Mouse (Mus musculus) kidney, embryonic 16.5 days (tissue): ENCODE data around the gene Scaf1. TPM values are rescaled to one million over a fixed set of nuclear protein-coding genes. Genes with fewer than 3 reads are reported as not detected.
A peak's percentile ranks its signal among the peaks of the same experiment; 100 is the strongest.

Experiments
- ATAC-seq: fragments of 200-750 bp; cut with Nextera tagmentation; 2 replicates; pipeline ENCODE4 v1.8.0; 2017; ENCODE audit warnings: moderate TSS enrichment; ENCODE audit not compliant: low FRiP score, low TSS enrichment
- H3K27ac ChIP-seq: fragments of 300-500 bp; sonication (generic); 2 replicates; pipeline ENCODE4 v1.5.1; 2014; ENCODE audit warnings: low read length
- H3K27me3 ChIP-seq: fragments of 300-500 bp; sonication (generic); 2 replicates; pipeline ENCODE4 v1.6.1; 2014; ENCODE audit warnings: low read length, control low read depth, mixed read lengths; ENCODE audit not compliant: insufficient read depth
- H3K36me3 ChIP-seq: fragments of 300-500 bp; sonication (generic); 2 replicates; pipeline ENCODE4 v1.6.1; 2014; ENCODE audit warnings: low read length, control low read depth, mixed read lengths; ENCODE audit not compliant: insufficient read depth
- H3K4me1 ChIP-seq: fragments of 300-500 bp; sonication (generic); 2 replicates; pipeline ENCODE4 v1.6.1; 2014; ENCODE audit warnings: low read length, control low read depth, mixed read lengths; ENCODE audit not compliant: insufficient read depth
- H3K4me2 ChIP-seq: fragments of 300-500 bp; sonication (generic); replicated peaks from 2 replicates; pipeline ENCODE4 v1.6.1; 2014; ENCODE audit warnings: low read depth, low read length
- H3K4me3 ChIP-seq: fragments of 300-500 bp; sonication (generic); 2 replicates; pipeline ENCODE4 v1.5.1; 2014; ENCODE audit warnings: mild to moderate bottlenecking, low read length
- H3K9ac ChIP-seq: fragments of 300-500 bp; sonication (generic); replicated peaks from 2 replicates; pipeline ENCODE4 v1.6.1; 2014; ENCODE audit warnings: low read length
- H3K9me3 ChIP-seq: fragments of 300-500 bp; sonication (generic); 2 replicates; pipeline ENCODE4 v1.6.1; 2016; ENCODE audit warnings: low read length, control low read depth
- WGBS: fragments of 180-500 bp; shearing (Covaris S2); extraction: QIAGEN DNeasy Blood & Tissue Kit; methylation state at CpG from one replicate; pipeline ENCODE4 v1.1.7; 2014; 5-methylcytosine and 5-hydroxymethylcytosine counted together
- polyA plus RNA-seq: library from polyadenylated mRNA; unstranded; fragments of >200 nt; fragmentation: Nextera tagmentation; extraction: Ambion mirVana; gene quantifications from 2 replicates; pipeline ENCODE4 v1.2.1, GENCODE M21; 2015

Gene Scaf1
- polyA plus RNA-seq, 1 experiment from 2014 or later: 30.6 TPM

GRCm38 (mm10) chr7:45007141-45007540 is 9.0 kb downstream of the Scaf1 start:
- no peaks in the 10 kb centered on the region for H3K27me3 ChIP-seq
- no peak overlapping the region for H3K9ac ChIP-seq
- 0 out of 2 replicates have a peak, but pooled peaks cover 4% of the 10 kb centered on the region for H3K4me1 ChIP-seq
- WGBS: 92% methylated on average over 29 of the region's 29 CpGs
- ATAC-seq: no peak
- H3K4me3 ChIP-seq: no peak overlapping the region
- no peak overlapping the region for H3K27ac ChIP-seq
- no peak overlapping the region for H3K4me2 ChIP-seq
- H3K36me3 ChIP-seq: peaks cover 94% of the 10 kb centered on the region
- no peaks in the 10 kb centered on the region for H3K9me3 ChIP-seq

- Histone ChIP-seq H3K4me2 (no peak overlapping the region), H3K27ac (no peak overlapping the region), H3K4me3 (no peak overlapping the region), H3K27me3 (no peaks in the 10 kb centered on the region), H3K9ac (no peak overlapping the region), H3K4me1 (0 out of 2 replicates have a peak, but pooled peaks cover 4% of the 10 kb centered on the region), H3K9me3 (no peaks in the 10 kb centered on the region), H3K36me3 (peaks cover 94% of the 10 kb centered on the region)
- ATAC-seq: no peak
- WGBS: 90% methylated on average over 12 of the region's 12 CpGs
Observed at GRCm38 (mm10) chr7:45006503-45006902, 9.7 kb downstream of the Scaf1 start.

GRCm38 (mm10) chr7:45005321-45005992 is 10.7 kb downstream of the Scaf1 start:
- no peaks in the 10 kb centered on the region for H3K27me3 ChIP-seq
- no peak for ATAC-seq
- no peak overlapping the region for H3K27ac ChIP-seq
- H3K4me1 ChIP-seq: peaks cover 8% of the 10 kb centered on the region
- peaks cover 97% of the 10 kb centered on the region for H3K36me3 ChIP-seq
- H3K9me3 ChIP-seq: no peaks in the 10 kb centered on the region
- H3K4me2 ChIP-seq: no peak overlapping the region
- H3K4me3 ChIP-seq: no peak overlapping the region
- WGBS: 90% methylated on average over 6 of the region's 6 CpGs
- no peak overlapping the region for H3K9ac ChIP-seq

GRCm38 (mm10) chr7:45004546-45004945 is 11.6 kb downstream of the Scaf1 start:
- Histone ChIP-seq H3K4me3 (no peak overlapping the region), H3K4me2 (no peak overlapping the region), H3K9ac (no peak overlapping the region), H3K9me3 (no peaks in the 10 kb centered on the region), H3K27me3 (no peaks in the 10 kb centered on the region), H3K36me3 (peaks cover 96% of the 10 kb centered on the region), H3K4me1 (peaks cover 17% of the 10 kb centered on the region), H3K27ac (peak overlapping the region; percentile 56)
- no peak for ATAC-seq
- WGBS: 36% methylated on average over 3 of the region's 3 CpGs

GRCm38 (mm10) chr7:45002440-45002839 is 13.7 kb downstream of the Scaf1 start:
- H3K4me3 ChIP-seq: no peak overlapping the region
- WGBS: 87% methylated on average over 7 of the region's 7 CpGs
- peaks cover 75% of the 10 kb centered on the region for H3K36me3 ChIP-seq
- peaks cover 32% of the 10 kb centered on the region for H3K4me1 ChIP-seq
- no peak overlapping the region for H3K27ac ChIP-seq
- H3K9me3 ChIP-seq: no peaks in the 10 kb centered on the region
- H3K4me2 ChIP-seq: no peak overlapping the region
- H3K27me3 ChIP-seq: no peaks in the 10 kb centered on the region
- H3K9ac ChIP-seq: no peak overlapping the region
- no peak for ATAC-seq

- no peaks in the 10 kb centered on the region for H3K27me3 ChIP-seq
- no peaks in the 10 kb centered on the region for H3K9me3 ChIP-seq
- H3K4me2 ChIP-seq: no peak overlapping the region
- H3K36me3 ChIP-seq: peaks cover 56% of the 10 kb centered on the region
- H3K4me1 ChIP-seq: peaks cover 43% of the 10 kb centered on the region
- 0 out of 2 replicates have a peak overlapping the region, but pooled peaks have one; percentile 16 for H3K9ac ChIP-seq
- 72% methylated on average over 21 of the region's 21 CpGs for WGBS
- ATAC-seq: no peak
- no peak overlapping the region for H3K4me3 ChIP-seq
- peak overlapping the region; percentile 20; the same call in 1 of the 2 replicates for H3K27ac ChIP-seq
Observed at GRCm38 (mm10) chr7:45000539-45001114, 15.5 kb downstream of the Scaf1 start.

- Histone ChIP-seq H3K4me3 (no peak overlapping the region; the same call in 1 of the 2 replicates), H3K27me3 (no peaks in the 10 kb centered on the region), H3K27ac (0 out of 2 replicates have a peak overlapping the region, but pooled peaks have one; percentile 7), H3K9ac (peak overlapping the region; percentile 35), H3K4me2 (0 out of 2 replicates have a peak overlapping the region, but pooled peaks have one; percentile 16), H3K4me1 (peaks cover 44% of the 10 kb centered on the region), H3K36me3 (peaks cover 58% of the 10 kb centered on the region), H3K9me3 (no peaks in the 10 kb centered on the region)
- WGBS: 51% methylated on average over 11 of the region's 11 CpGs
- no peak for ATAC-seq
Observed at GRCm38 (mm10) chr7:44999753-45000152, 16.4 kb downstream of the Scaf1 start.

- H3K4me3 ChIP-seq: peak within 1 kb of the TSS; percentile 89
- 0 out of 2 replicates have a peak, but pooled peaks have one; percentile 5 for ATAC-seq
- no peaks in the 10 kb centered on the region for H3K27me3 ChIP-seq
- no peaks in the 10 kb centered on the region for H3K9me3 ChIP-seq
- peak within 1 kb of the TSS; percentile 95 for H3K27ac ChIP-seq
- H3K36me3 ChIP-seq: peaks cover 58% of the 10 kb centered on the region
- peak within 1 kb of the TSS; percentile 96 for H3K4me2 ChIP-seq
- H3K4me1 ChIP-seq: peaks cover 40% of the 10 kb centered on the region
- WGBS: under 1% methylated on average over 18 of the region's 18 CpGs
- H3K9ac ChIP-seq: peak within 1 kb of the TSS; percentile 92
Observed at GRCm38 (mm10) chr7:44998501-44998955, 17.6 kb downstream of the Scaf1 start, which contains the start of gene Bcl2l12. Gene Bcl2l12 (minus strand): TSS chr7:44998712.

GRCm38 (mm10) chr7:44997940-44998428 is 18.2 kb downstream of the Scaf1 start:
- Histone ChIP-seq H3K36me3 (peaks cover 54% of the 10 kb centered on the region), H3K4me1 (peaks cover 40% of the 10 kb centered on the region), H3K4me3 (peak overlapping the region; percentile 89), H3K4me2 (peak overlapping the region; percentile 96), H3K9ac (peak overlapping the region; percentile 92), H3K9me3 (no peaks in the 10 kb centered on the region), H3K27me3 (no peaks in the 10 kb centered on the region), H3K27ac (peak overlapping the region; percentile 95)
- ATAC-seq: peak; percentile 2; the same call in 1 of the 2 replicates
- WGBS: 3% methylated on average over 15 of the region's 15 CpGs
